Mouse (Mus musculus) adrenal gland, postnatal 14 days (tissue): ENCODE results near the gene Lpp. TPM values are rescaled to one million over a fixed set of nuclear protein-coding genes. Genes with fewer than 3 reads are reported as not detected.
A peak's percentile ranks its signal among the peaks of the same experiment; 100 is the strongest.

Experiments used
- DNase-seq: peaks from one replicate; pipeline ENCODE4 v3.0.0; 2021; ENCODE audit warnings: mixed read lengths
- total RNA-seq: library from RNA; stranded (reverse); gene quantifications from 2 replicates; pipeline ENCODE4 v1.2.3, GENCODE M21; 2021

Gene Lpp
- total RNA-seq, 1 experiment from 2014 or later: 61.6 TPM

DNA sequence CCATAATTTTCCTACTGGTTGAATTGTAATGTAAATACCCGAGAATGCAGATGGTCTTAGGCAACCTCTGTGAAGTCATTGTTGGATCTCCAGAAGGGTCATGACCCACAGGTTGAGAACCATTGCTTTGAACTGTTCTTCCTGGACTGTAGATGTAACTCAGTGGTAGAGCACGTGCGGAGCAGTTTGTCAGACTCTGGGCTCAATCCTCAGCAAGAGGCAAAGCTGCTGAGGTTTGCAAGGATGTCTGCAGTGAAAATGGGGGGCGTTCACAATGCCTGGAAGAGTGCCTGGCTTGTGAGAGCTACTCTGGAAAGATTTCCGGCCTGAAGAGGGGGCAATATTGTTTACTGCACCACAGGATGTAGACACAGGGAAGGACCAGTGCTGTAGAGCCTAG lies 6.2 kb downstream of the Lpp start:
- DNase-seq: no peak

DNA sequence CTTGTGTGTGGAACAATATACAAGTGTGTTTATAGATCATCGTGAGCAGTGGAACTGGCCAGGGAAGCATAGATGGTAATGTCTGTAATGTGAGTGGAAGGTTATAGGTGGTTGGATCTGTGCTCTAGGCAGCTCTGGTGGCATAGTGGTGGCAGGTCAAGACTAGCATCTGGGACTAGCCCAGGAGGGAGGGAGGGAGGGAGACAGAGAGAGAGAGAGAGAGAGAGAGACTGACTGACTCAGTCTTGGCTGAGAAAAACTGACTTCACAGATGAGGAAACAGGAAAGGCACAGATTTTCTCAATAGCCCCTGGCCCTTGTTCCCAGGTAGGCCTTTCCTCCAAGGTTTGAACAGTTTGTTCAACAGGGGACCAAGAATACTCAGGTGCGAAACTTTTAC lies 7.5 kb downstream of the Lpp start:
- DNase-seq: no peak

DNA sequence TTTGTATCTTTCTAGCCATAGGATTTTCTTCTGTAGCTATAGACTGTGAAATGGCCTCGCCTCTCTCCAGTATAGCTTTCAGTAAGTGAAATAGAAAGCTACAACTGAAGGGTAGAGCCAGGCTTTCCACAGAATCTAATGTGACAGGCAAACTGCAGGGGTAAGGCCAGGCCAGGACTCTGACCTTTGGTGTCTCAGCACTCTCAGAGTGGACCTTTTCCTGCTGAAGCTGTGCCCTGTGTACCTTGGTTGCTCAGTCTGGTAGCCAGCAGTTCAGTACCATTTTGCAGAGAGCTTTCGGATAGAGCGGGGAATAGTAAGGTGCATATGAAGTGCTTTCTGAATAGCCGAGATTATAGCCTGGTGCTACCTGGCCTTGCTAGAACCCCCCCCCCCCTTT lies 9.5 kb downstream of the Lpp start:
- no peak for DNase-seq

DNA sequence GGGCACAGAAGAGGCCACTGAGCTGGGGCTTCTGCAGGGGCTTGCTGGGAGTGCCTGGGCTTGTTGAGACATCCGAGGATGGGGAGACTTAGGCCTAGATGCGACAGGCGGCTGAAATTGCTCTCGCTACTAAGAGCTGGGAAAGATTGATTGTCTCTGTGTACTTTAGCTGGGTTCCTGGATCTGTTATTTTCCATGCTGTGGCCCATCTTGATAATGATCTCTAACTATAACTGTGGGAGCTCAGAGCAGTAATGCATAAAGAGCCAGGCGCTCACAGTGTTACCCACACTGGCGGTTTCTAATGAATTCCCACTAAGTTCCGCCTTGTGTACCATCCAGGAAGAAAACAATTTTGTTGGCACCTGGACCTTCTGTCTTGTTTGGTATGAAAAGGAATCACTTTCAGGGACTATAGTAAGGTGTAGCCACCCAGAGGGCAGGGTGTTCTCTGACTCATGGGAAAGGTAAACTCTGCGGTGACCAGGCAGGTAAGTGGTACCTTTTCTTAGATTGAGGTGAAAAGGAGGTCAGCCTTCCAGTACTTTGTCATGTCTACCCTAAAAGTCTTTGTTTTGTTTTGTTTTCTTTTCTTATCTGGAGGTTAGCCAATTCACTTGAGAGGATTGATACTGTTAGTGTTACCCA lies 10.6 kb downstream of the Lpp start:
- no peak for DNase-seq

DNA sequence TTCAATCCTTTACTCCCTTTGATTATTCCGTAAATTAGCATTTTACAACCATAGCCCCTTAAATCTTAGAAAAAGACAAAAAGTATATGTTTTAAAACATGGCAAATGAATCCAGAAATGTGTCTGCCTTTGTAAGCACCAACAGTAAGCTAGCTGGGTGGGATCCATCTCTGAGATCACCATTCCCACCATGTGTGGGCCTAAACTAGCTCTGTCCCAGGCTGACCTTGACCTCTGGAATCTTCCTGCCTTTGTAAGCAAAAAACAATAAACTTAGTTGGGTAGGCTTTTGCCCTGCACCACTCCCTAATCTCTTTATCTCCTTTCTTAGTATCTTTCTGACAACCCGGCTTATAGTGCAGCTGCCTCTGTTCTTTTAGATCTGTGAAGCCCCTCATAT lies 13.2 kb downstream of the Lpp start:
- DNase-seq: no peak

DNA sequence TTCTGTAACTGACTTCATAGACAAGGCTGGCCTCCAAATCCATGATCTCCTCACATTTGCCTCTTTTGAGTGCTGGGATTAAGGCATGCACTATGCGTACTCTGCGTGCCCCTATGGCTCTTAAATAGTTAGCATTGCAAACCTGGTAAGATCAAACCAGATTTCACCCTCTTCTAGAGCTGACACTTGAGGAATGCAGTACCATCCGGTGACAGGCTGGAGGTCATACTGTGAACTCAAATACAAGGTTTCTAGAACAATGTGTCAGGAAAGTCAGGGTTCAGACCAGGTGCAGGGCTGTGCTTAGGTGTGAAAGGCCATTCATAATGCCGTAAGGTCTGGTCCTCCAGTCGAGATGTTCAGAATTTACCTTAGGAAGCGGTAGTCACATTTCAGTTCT lies 18.0 kb downstream of the Lpp start:
- DNase-seq: no peak

DNA sequence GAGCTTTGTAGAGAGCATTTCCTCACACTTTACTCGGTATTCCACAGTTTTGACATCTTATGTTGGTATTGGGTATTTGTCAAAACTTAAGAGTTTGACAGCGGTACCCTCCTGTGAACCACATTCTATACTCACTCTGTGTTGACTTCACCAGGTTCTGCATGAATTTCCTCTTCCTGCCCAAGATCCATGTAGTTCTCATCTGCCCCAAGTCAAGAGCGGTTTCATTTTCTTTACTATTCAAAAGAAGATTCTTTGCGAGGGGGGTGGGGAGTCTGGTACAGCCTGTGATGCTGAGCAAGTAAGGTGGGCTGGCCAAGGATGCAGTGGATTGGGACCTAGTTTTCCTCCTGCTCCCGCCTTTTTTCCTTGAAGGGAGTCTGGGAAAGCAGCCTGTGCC lies 18.9 kb downstream of the Lpp start:
- no peak for DNase-seq

DNA sequence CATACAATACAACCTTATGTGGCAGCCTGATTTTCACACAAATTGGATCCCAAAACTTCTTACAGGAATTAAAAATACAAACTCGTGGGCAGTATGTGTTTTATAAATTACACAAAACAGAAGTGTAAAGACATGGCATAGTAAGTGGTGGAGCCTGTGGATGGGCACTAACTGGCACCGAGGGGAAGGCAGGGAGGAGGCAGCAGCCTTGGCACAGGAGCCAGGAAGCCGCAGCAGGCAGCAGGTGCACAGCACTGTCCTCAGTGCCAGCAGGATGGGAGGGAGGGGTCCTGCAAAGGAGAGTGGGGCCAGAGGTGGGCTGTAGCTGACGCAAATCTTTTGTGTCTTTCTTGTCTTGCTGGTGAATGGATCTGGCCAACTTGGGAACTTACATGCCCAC lies 19.8 kb downstream of the Lpp start:
- DNase-seq: no peak

DNA sequence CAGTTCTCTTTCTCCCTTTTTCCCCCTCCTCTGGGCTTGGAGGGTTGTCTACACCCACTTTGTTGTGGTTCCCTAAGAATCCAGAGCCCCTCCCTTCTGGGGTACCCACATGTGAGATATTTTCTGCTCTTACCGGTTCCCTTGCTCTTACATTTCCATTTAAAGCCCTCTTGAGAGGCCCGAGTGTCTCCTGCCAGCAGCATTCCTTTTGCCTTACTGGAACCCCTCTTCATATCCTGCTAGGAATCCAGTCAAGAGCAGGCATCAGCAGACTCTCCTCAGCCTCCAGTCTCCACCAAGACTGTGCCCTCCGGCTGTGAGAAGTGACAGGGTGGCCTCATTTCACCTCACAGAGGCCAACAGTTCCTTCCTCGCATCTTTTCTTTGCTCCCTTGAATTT lies 24.7 kb downstream of the Lpp start:
- DNase-seq: no peak

DNA sequence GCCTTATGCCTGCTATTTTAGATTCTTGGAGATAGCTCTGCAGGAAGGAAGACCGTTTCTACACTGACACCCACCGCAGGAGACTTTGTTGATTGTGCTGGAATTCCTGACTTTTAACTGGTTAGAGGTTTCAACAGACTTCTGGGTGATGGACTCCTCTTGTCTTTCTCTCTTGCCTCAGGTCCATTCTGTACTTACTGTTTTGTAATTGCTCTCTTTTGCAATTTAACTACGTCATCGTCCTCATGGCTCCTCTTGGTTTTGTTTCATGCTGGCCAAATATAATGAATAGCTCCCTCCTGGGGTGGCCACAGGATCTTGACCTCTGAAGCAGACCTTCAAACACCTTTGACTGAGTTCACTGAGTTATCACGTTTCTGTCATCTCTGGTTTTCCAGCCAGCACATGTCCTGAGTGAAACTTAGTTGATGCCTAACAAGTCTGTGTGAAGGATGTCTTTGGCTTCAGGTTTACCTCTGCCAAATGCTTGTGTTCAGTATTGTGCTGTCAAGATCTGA lies 27.4 kb downstream of the Lpp start:
- no peak for DNase-seq

DNA sequence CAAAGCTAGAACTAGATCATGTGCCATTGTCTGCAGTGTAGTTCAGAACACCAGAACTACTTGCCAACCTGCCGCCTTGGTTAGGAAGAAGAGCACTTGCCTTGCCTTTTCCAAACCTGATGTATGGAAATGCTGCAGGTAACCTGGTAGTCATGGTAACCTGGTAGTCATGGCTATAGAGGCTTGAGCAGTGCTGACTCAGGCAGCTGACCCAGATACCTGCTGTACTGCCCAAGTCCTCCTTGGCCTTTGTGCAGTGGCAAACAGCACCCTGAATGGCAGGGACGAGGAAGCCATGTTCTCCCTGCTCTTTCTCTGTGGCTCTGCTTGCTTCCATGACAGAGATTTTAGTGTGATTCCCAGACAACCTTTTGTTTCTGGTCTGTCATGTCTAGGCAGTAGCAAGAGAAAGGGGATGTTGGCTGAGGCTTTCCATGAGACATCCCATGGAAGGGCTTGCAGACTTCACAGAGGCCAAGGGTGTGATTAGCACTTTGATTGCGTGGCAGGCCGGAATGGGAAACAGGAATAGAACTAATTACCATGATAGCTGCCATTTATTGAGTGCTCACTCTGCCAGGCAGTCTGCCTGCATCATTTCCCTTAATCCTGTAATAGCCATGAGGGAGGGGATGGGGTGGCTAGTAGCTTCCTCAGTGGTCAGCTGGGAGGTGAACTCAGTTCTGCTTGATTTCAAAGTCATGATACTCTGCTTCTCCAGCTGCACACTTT lies 28.5 kb downstream of the Lpp start:
- DNase-seq: no peak

DNA sequence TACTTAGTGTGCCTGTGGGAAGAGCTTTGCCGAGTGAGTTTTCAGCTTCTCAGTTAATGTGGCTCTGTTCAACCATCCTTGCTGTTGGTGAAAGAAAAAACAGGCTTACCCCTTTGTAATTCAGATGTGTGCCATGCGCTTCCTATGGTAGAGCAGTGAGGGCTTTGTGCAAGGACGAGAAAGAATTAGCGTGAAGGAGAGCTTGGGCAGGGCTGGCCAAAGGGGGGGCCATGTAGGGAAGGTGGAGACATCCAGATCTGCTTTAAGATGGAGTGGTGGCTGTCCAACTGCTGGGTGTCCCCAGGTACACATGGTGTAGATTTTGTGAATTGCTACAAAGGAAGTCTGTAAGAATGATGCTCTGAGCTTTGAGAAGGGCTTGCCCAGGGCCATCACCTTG lies 29.9 kb downstream of the Lpp start:
- DNase-seq: no peak

DNA sequence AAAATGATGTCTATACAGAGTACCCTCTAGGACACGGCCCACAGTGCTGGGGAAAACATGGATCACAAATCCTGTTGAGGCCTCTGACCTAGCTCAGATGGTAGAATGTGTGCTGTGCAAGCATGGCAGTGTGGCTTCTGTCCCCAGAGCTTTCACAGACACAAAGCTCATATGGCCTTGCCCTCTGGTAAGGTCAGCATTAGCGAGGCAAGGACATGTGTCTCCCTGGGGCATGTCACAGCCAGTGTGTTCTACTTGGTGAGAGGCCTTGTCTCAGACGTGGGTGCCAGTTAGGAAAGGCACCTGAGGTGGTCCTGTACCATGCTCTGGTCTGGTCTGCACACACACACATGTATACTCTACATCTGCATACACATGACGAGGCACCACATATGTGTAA lies 30.4 kb downstream of the Lpp start:
- peak; percentile 46 for DNase-seq

DNA sequence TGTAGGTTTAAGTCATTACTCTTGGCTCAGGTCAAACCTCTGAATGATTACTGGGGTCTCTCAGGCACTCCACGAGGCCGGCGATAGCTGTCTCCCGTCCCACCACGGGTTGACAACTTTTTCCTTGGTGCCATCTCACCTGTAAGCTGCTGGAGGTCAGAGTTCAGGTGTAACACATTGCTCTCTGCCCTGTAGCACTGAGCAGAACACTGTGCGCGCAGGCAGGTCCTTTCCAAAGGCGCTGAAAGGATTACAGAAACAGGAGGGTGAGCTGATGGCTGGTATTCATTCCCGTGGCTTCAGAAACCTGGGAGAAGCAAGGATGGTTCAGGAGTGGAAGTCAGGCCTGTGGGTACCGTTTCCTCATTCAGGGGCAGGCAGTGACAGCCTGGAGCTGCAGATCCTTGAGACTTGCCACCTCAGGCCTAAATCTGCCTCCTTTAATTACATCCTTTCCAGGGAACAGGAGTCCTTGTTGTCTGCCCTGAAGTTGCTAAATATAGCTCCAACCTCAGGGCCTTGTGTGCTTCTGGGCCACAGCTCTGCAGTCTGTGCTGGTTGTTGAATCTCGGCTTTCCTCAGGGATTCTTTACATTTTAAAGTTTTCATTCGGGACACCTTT lies 31.2 kb downstream of the Lpp start:
- no peak for DNase-seq

DNA sequence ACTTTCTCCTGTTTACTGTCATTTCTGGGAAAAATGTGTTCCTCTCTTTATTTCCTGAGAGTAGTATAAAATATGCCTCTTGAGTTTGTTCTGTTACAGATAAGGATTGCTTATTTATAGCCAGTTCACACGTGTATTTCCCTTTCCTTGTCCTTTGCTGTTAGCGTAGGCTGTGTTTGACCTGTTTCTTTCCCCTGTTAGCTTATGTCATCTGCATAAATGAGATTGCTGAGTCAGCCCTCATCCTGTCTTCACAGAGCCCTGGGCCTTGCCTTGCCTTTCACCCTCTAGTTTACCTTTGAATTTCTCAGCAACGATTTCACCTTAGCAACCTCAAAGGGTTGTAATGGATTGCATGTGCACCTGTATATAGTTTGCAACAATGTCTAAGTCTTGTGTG lies 32.5 kb downstream of the Lpp start:
- DNase-seq: no peak

DNA sequence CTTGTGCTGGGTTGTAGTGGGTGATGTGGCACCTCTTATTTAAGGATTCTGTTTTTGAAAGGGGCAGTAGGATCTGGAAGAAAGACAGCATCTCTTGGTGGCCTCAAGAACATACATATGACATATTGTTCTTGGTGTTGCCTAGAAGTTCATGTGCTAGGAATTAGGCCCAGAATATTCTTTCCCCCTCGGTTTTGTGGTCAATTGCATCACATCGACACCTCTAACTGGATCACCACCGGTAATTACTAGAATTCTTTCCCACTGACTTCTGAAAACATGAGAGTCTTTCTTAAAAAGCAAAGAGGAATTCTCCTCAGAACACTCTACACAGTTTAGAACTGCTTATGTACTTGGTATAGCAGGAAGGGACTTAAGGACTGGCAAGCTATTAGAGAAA lies 34.3 kb downstream of the Lpp start:
- no peak for DNase-seq

DNA sequence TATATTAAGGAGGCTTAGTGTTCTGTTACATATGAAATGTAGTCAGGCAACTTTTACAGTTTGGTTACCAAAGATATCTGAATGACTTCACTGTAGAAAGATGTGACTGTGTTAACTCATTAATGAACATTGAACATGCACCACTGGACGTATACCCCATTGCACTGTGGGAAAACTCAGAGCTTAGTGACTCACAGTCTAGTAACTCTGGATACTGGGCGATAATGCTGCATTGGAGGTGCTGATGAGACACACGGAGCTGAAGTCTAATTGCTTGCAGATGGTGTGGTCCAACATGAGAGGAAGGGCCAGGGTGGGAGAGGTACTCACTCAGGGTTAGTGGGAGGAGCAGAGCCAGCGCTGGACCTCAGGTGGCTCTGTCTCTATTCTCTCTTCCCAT lies 34.7 kb downstream of the Lpp start:
- DNase-seq: no peak

DNA sequence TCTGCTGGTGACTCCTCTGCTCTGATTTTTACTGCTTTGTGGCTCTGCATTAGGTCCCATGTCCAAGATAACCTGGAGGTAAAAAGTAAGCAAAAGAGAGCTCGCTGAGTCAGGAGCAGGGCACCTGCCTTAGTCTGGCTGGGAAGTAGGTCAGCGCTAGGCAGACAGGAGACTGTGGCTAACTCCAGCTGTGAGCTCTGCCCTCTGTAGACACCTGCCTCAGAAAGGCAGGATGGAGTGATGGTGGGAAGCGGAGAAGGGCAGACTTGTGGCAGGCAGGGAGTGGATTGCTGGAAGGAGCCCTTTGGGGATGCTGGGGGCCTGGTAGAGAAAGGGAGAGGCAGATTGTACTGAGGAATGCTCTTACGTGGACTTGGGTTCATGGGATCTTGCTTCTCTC lies 35.4 kb downstream of the Lpp start:
- DNase-seq: no peak

DNA sequence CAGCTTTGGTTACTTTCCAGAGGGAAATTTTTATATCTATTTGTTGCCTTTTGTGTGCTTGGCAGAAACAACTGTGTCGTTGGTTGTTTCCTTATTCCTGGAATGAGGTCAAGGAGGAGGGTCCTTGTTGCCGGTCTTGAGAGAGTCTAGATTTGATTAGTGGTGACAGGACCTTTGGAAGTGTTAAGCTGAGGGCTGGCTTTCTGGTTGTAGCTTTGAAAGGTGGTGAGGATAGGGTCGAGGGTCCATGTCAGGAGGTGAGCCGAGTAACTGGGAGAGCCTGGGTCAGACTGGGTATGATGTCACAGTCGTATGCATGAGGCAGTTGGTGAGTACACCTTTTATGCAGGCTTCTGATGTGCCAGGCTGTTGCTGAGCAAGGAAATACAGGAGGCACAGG lies 36.4 kb downstream of the Lpp start:
- no peak for DNase-seq

DNA sequence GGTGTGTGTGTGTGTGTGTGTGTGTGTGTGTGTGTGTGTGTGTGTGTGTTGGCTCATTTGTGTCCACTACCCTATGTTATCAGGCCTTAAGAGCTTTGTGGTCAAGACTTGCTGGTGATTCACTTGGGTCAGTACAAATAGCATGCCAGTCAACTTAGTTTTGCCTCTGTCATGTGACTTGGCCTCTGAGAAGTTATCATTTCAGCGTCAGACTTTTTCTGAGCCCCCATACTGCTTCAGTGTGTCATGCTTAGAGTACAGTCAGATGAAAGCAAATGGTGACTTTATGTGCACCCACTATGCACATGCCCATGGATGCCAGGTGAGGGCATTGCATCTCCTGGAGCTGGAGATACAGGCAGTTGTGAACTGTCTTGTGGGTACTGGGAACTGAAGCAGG lies 38.5 kb downstream of the Lpp start:
- no peak for DNase-seq

DNA sequence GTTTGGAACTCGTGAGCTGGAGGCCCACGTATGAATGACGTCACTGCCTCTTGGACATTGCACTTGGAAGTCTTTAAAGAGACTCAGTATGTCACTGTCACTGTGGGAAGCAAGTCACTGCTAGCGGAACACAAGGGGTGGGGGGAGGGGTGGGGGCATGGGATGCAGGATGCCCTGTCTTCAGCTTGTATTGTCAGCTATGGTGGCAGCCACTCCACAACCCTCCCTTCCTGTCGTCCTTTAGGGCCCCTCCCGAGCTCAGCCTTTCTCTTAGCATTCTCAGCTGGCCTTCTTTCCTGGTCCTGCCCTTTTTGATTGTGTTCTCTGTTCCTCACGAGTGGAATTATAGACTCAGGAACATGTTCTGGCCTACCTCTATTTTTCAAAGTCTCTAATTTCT lies 40.3 kb downstream of the Lpp start:
- no peak for DNase-seq

DNA sequence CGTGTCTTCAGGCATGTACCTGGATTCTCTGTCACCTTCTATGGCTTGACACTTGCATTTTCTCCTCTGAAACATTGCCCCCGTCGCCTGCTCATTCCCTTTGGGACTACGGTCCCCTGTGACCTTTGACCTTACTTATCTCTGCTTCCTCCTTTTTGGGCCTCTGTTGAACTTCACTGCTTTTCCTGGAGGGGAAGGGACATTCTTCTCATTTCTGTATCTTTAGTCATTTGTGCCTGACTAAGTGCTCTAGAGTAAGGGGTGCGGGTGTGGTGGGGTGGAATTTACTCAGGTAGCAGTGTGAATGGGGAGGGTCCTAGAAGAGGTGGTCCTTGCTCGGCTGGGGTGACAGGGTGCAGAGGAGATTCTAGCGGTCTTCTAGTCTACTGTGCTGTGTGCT lies 40.7 kb downstream of the Lpp start:
- no peak for DNase-seq

DNA sequence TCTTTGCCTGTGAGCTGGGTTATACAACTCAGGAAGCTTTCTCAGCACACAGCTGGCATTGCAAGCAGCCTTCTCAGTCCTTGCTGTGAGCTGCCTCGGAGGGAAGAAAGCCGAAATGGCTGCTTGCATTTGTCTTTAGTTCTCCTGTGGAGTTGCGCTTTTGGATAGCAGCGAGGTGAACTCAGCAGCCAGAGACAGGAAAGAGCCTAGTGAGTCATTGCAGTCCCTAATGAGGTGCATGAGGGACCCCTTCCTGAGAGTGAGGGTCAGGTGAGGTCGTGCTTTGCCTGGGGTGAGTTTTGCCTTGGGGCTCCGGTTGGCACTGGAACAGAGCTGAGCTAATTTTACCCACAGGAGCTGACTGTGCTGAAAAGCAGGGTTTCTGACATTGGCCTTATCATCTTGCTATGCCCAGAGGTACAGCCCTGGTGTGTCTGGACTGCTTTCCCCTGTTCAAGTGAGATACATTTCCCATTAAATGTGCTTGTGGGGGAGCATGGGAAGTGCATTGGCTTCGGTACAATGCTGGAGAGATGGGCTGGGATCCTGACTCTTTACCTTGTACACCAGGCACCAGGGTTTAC lies 41.3 kb downstream of the Lpp start:
- DNase-seq: peak; percentile 55
